Mouse (Mus musculus) midbrain, postnatal 0 days (tissue): ENCODE results near the gene Rsf1. TPM values are rescaled to one million over a fixed set of nuclear protein-coding genes. Genes with fewer than 3 reads are reported as not detected.

ENCODE experiments used
- ATAC-seq: fragments of 200-750 bp; cut with Nextera tagmentation; 2 replicates; pipeline ENCODE4 v1.8.0; 2017; ENCODE audit warnings: moderate number of reproducible peaks, mild to moderate bottlenecking, moderate TSS enrichment, moderate library complexity; ENCODE audit not compliant: low FRiP score
- DNase-seq: peaks from one replicate; pipeline ENCODE4 v3.0.0-alpha.2; 2015; ENCODE audit warnings: low spot score
- H3K27ac ChIP-seq: fragments of 300-500 bp; sonication (generic); 2 replicates; pipeline ENCODE4 v1.5.1; 2014; ENCODE audit warnings: low read depth, mild to moderate bottlenecking, low read length, mixed read lengths
- H3K27me3 ChIP-seq: fragments of 300-500 bp; sonication (generic); 2 replicates; pipeline ENCODE4 v1.6.1; 2014; ENCODE audit warnings: low read length, control low read depth, mixed read lengths; ENCODE audit not compliant: insufficient read depth
- H3K36me3 ChIP-seq: fragments of 300-500 bp; sonication (generic); 2 replicates; pipeline ENCODE4 v1.6.1; 2014; ENCODE audit warnings: low read length, control low read depth, mixed read lengths; ENCODE audit not compliant: insufficient read depth
- H3K4me1 ChIP-seq: fragments of 300-500 bp; sonication (generic); 2 replicates; pipeline ENCODE4 v1.6.1; 2014; ENCODE audit warnings: mild to moderate bottlenecking, control low read depth, antibody characterized with exemption, low read length, mixed read lengths; ENCODE audit not compliant: insufficient read depth
- H3K4me2 ChIP-seq: fragments of 300-500 bp; sonication (generic); 2 replicates; pipeline ENCODE4 v1.6.1; 2014; ENCODE audit warnings: low read depth, mild to moderate bottlenecking, low read length, mixed read lengths; ENCODE audit not compliant: poor library complexity, severe bottlenecking
- H3K4me3 ChIP-seq: fragments of 300-500 bp; sonication (generic); 2 replicates; pipeline ENCODE4 v1.5.1; 2014; ENCODE audit warnings: low read depth, mild to moderate bottlenecking, low read length, moderate library complexity
- H3K9ac ChIP-seq: fragments of 300-500 bp; sonication (generic); replicated peaks from 2 replicates; pipeline ENCODE4 v1.6.1; 2014; ENCODE audit warnings: mild to moderate bottlenecking, low read length, moderate library complexity, mixed read lengths; ENCODE audit not compliant: poor library complexity, severe bottlenecking
- H3K9me3 ChIP-seq: fragments of 300-500 bp; sonication (generic); 2 replicates; pipeline ENCODE4 v1.6.1; 2016; ENCODE audit warnings: low read length, control low read depth
- CTCF ChIP-seq: IDR thresholded peaks from 2 replicates; pipeline ENCODE4 v1.5.1; 2016; ENCODE audit warnings: antibody characterized with exemption, mild to moderate bottlenecking
- WGBS: fragments of 180-500 bp; shearing (Covaris S2); extraction: QIAGEN DNeasy Blood & Tissue Kit; methylation state at CpG from one replicate; pipeline ENCODE4 v1.1.7; 2014; 5-methylcytosine and 5-hydroxymethylcytosine counted together
- polyA plus RNA-seq: library from polyadenylated mRNA; unstranded; fragments of >200 nt; fragmentation: Nextera tagmentation; extraction: Ambion mirVana; gene quantifications from 2 replicates; pipeline ENCODE4 v1.2.1, GENCODE M21; 2015
- total RNA-seq: library from RNA; depleted of rRNA; stranded (reverse); fragments of >200 nt; gene quantifications from 2 replicates; pipeline ENCODE4 v1.2.3, GENCODE M21; 2014

The Rsf1 gene
- total and polyA plus RNA-seq, 2 experiments from 2014 or later = 19.8 to 27.4 TPM

- Histone ChIP-seq H3K4me3 (no peak overlapping the region), H3K36me3 (no peaks in the 10 kb centered on the region), H3K9ac (no peak overlapping the region), H3K27ac (no peak overlapping the region), H3K4me2 (no peak overlapping the region), H3K4me1 (0 out of 2 replicates have a peak, but pooled peaks cover 2% of the 10 kb centered on the region), H3K27me3 (no peaks in the 10 kb centered on the region), H3K9me3 (no peaks in the 10 kb centered on the region)
- 63% methylated on average over 5 of the region's 5 CpGs for WGBS
- TF ChIP-seq CTCF = no peak
- no peak for DNase-seq
- ATAC-seq = no peak
Measured at GRCm38 (mm10) chr7:97588506-97588905, 8.8 kb downstream of the Rsf1 start.

- Histone ChIP-seq H3K4me2 (no peak overlapping the region), H3K27ac (no peak overlapping the region), H3K9ac (no peak overlapping the region), H3K27me3 (no peaks in the 10 kb centered on the region), H3K4me1 (0 out of 2 replicates have a peak, but pooled peaks cover 2% of the 10 kb centered on the region), H3K36me3 (no peaks in the 10 kb centered on the region), H3K9me3 (no peaks in the 10 kb centered on the region), H3K4me3 (no peak overlapping the region)
- WGBS = 39% methylated on average over 3 of the region's 3 CpGs
- DNase-seq (no peak), ATAC-seq (no peak)
- no peak for TF ChIP-seq CTCF
Measured at GRCm38 (mm10) chr7:97590488-97590887, 10.8 kb downstream of the Rsf1 start.

- no peak overlapping the region for H3K27ac ChIP-seq
- H3K9ac ChIP-seq = no peak overlapping the region
- no peak overlapping the region for H3K4me3 ChIP-seq
- 0 out of 2 replicates have a peak, but pooled peaks cover 2% of the 10 kb centered on the region for H3K4me1 ChIP-seq
- no peak for TF ChIP-seq CTCF
- no peak overlapping the region for H3K4me2 ChIP-seq
- ATAC-seq = no peak
- no peak for DNase-seq
- H3K27me3 ChIP-seq = no peaks in the 10 kb centered on the region
- WGBS = 92% methylated on average over 6 of the region's 6 CpGs
- no peaks in the 10 kb centered on the region for H3K9me3 ChIP-seq
- no peaks in the 10 kb centered on the region for H3K36me3 ChIP-seq
Measured at GRCm38 (mm10) chr7:97591336-97591735, 11.6 kb downstream of the Rsf1 start.

- Histone ChIP-seq H3K4me2 (no peak overlapping the region), H3K9ac (no peak overlapping the region), H3K4me3 (no peak overlapping the region), H3K4me1 (0 out of 2 replicates have a peak, but pooled peaks cover 2% of the 10 kb centered on the region), H3K27me3 (no peaks in the 10 kb centered on the region), H3K27ac (no peak overlapping the region), H3K9me3 (no peaks in the 10 kb centered on the region), H3K36me3 (no peaks in the 10 kb centered on the region)
- no peak for TF ChIP-seq CTCF
- DNase-seq (no peak), ATAC-seq (no peak)
- WGBS = 98% methylated on average over 4 of the region's 4 CpGs
Measured at GRCm38 (mm10) chr7:97592396-97592795, 12.7 kb downstream of the Rsf1 start.

- Histone ChIP-seq H3K4me3 (no peak overlapping the region), H3K27me3 (no peaks in the 10 kb centered on the region), H3K9me3 (no peaks in the 10 kb centered on the region), H3K36me3 (no peaks in the 10 kb centered on the region), H3K9ac (no peak overlapping the region), H3K27ac (no peak overlapping the region), H3K4me2 (no peak overlapping the region), H3K4me1 (0 out of 2 replicates have a peak, but pooled peaks cover 2% of the 10 kb centered on the region)
- TF ChIP-seq CTCF = no peak
- ATAC-seq (no peak), DNase-seq (no peak)
- WGBS = 88% methylated on average over 2 of the region's 2 CpGs
Measured at GRCm38 (mm10) chr7:97593535-97593934, 13.8 kb downstream of the Rsf1 start.

GRCm38 (mm10) chr7:97598548-97598947 is 18.9 kb downstream of the Rsf1 start:
- no peaks in the 10 kb centered on the region for H3K36me3 ChIP-seq
- H3K4me1 ChIP-seq = no peaks in the 10 kb centered on the region
- no peak overlapping the region for H3K4me3 ChIP-seq
- H3K27ac ChIP-seq = no peak overlapping the region
- 92% methylated on average over 2 of the region's 2 CpGs for WGBS
- DNase-seq (no peak), ATAC-seq (no peak)
- no peak for TF ChIP-seq CTCF
- no peaks in the 10 kb centered on the region for H3K9me3 ChIP-seq
- no peaks in the 10 kb centered on the region for H3K27me3 ChIP-seq
- H3K4me2 ChIP-seq = no peak overlapping the region
- no peak overlapping the region for H3K9ac ChIP-seq
